Mouse (Mus musculus) gastrocnemius, postnatal 25 days (tissue): Measurements from ENCODE around the gene Dera. TPM values are rescaled to one million over a fixed set of nuclear protein-coding genes. Genes with fewer than 3 reads are reported as not detected.

Experiments
- DNase-seq: peaks from one replicate; pipeline ENCODE4 v3.0.0; 2022
- total RNA-seq, 2 experiments: library from RNA; stranded (reverse); gene quantifications; 1 replicate in 1 of 2; 2 replicates in 1 of 2; pipeline ENCODE4 v1.2.3; 2021

Gene Dera
- total RNA-seq, 2 experiments from 2014 or later = 10.4 to 11.0 TPM

DNA sequence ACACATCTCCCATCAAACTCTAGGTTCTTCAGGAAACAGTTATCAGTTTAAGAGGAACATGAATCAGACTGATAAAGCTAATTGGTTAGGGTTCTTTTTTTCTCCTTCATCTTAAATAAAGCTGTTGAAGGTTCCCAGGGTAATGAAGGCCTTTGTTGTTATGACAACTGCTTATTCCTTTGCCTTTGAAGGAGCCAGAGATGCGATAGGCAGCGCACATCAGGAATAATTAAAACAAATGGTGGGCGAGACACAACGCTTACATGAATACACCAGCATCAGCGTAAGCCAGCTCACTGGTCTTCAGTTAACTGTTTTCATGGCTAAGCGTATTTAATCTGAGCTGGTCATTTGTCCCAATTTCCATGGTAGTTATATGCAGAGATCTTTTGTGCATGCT, 132.9 kb downstream of the Dera start:
- DNase-seq = no peak

DNA sequence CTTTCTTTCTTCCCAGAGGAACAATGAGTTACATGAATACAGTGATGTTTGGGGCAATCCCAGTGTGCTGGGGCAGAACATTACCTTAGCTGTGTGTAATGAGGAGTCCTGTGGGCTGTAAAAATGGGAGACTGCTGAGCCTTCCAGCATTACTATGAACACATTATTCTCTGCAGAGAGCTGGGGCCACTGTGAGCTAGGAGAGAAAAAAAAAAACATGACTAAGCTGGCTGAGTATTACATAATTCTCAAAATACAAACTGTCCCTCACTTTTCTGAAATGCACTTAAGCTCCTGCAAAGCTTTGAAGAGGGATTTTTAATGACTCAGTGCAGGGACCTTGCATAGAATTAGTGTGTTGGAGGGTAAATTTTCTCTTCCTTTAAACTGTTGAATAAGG, 143.3 kb downstream of the Dera start:
- no peak for DNase-seq

DNA sequence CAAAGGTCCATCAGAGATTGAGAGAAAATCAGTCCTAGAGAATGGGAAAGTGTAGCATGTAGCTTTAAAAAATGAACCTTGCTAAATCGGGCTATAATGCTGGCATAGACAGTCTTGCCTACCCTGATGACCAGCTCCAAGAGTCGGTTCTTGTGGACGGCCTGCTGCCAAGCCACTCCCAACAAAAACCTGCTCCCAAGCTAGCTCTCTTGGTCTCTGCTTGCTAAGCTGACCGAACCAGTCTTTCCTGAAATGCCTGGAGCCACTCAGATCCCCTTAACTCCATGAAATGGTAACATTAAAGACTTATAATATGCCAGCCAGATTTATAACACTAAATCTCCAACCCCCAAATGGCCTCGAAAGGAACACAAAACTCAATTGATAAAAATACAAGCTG, 146.9 kb downstream of the Dera start:
- no peak for DNase-seq

Other genes starting within 250 kb of the Dera start
- gene Eps8, start 99.7 kb upstream of the Dera start, total RNA-seq = 1 to 10 TPM; 4.7 to 6.0 TPM
- gene Strap, start 19.5 kb upstream of the Dera start, total RNA-seq = 10 to 100 TPM; 74.4 to 78.2 TPM